ENCODE assay signal across 9 mouse cellular contexts in genomic region chr10:77282822-77283221, GRCm38 (mm10). TPM values are rescaled to one million over a fixed set of nuclear protein-coding genes. Genes with fewer than 3 reads are reported as not detected.
DNase-seq lines count a peak whose midpoint lies in the region; ATAC-seq and TF ChIP-seq lines count a peak whose summit lies in the region.
"Had no signal": no experiment of that assay in that cellular context is flagged by ENCODE, and none has a peak within 500 bp of the region (broad histone marks: within the 10 kb centered on the region; RNA-seq: fewer than 3 reads in every experiment).

No protein-coding gene starts in this region.

- no peak overlapping the region for H3K4me3 ChIP-seq in G1E (ENCODE audit: low read depth, low read length)
- H3K4me3 ChIP-seq in cerebellum, adult 2 months (replicated peaks; ENCODE audit: insufficient read depth, low read depth, low read length): no peak overlapping the region
- H3K4me3 ChIP-seq in lung, adult 2 months (replicated peaks; ENCODE audit: extremely low read depth, low read depth, low read length): no peak overlapping the region
- H3K4me3 ChIP-seq: limb, embryonic 12.5 days had no signal

- WGBS in cerebellum, adult 2 months: 19% methylated on average over 6 of the region's 6 CpGs
- WGBS in lung, adult 2 months: 15% methylated on average over 6 of the region's 6 CpGs

- no peaks in the 10 kb centered on the region for H3K9me3 ChIP-seq in G1E (replicated peaks)
- H3K9me3 ChIP-seq: limb, embryonic 12.5 days had no signal

- H3K27ac ChIP-seq in cerebellum, adult 2 months (ENCODE audit: insufficient read depth, low read length): no peak overlapping the region
- H3K27ac ChIP-seq: limb, embryonic 12.5 days had no signal

- no peak for TF ChIP-seq POLR2A in cerebellum, adult 2 months (IDR thresholded peaks at IDR 0.05; ENCODE audit: borderline replicate concordance, insufficient read depth, low read length)
- TF ChIP-seq POLR2A in lung, adult 2 months (IDR thresholded peaks at IDR 0.05; ENCODE audit: borderline replicate concordance, extremely low read depth, low read depth, low read length): no peak

- H3K27me3 ChIP-seq in G1E (ENCODE audit: insufficient read depth, low read length): peaks cover 28% of the 10 kb centered on the region
- H3K27me3 ChIP-seq in cerebellum, adult 2 months (ENCODE audit: control insufficient read depth, insufficient read depth, low read length): no peaks in the 10 kb centered on the region
- H3K27me3 ChIP-seq: limb, embryonic 12.5 days had no signal

- peaks cover 4% of the 10 kb centered on the region; the same call in 1 of the 2 replicates for H3K4me1 ChIP-seq in G1E (ENCODE audit: insufficient read depth, low read depth, low read length)
- H3K4me1 ChIP-seq in cerebellum, adult 2 months (ENCODE audit: control insufficient read depth, insufficient read depth, low read length): no peaks in the 10 kb centered on the region; the same call in 1 of the 2 replicates
- no peaks in the 10 kb centered on the region; the same call in 1 of the 2 replicates for H3K4me1 ChIP-seq in lung, adult 2 months (ENCODE audit: control insufficient read depth, insufficient read depth, low read length)

- H3K36me3 ChIP-seq in G1E (replicated peaks): no peaks in the 10 kb centered on the region
- H3K36me3 ChIP-seq: limb, embryonic 12.5 days had no signal

- peak; percentile 79 for DNase-seq in A20 (ENCODE audit: low read depth, low spot score)
- DNase-seq in G1E (ENCODE audit: low spot score): peak; percentile 61
- DNase-seq in cerebellum, adult 2 months: peak; percentile 77 to 83
- DNase-seq in gastrocnemius, adult 8-10 months (ENCODE audit: low spot score in 2 of 2): peak; percentile 45 to 58
- DNase-seq in kidney, postnatal 25 days: peak; percentile 66 to 84
- DNase-seq in lung, adult 2 months: peak; percentile 57
- peak; percentile 71 for DNase-seq in retina, postnatal 7 days (ENCODE audit: low read depth, low spot score)
- DNase-seq in urinary bladder, postnatal 4 days (ENCODE audit: low spot score in 2 of 2): peak; percentile 43 to 74

- ATAC-seq in G1E (ENCODE audit: extremely low read depth, insufficient number of reproducible peaks, low FRiP score, poor library complexity, severe bottlenecking): no peak

- TF ChIP-seq CTCF in G1E (IDR thresholded peaks at IDR 0.05; ENCODE audit: low read depth, low read length): peak; percentile 96
- peak; percentile 99 for TF ChIP-seq CTCF in cerebellum, adult 2 months (IDR thresholded peaks at IDR 0.05; ENCODE audit: borderline replicate concordance, insufficient read depth, low read depth, low read length)
- TF ChIP-seq CTCF in lung, adult 2 months (IDR thresholded peaks at IDR 0.05; ENCODE audit: insufficient read depth, low read length): peak; percentile 98

RNA-seq across cellular contexts. Expression of gene Pofut2, which starts 23.8 kb away (rescaled TPM):
- total RNA-seq in G1E (2014; fragmentation: Nextera tagmentation) (26.6 and 31.3 TPM in 2 replicates), G1E (2017) (17.6 and 23.7 TPM in 2 replicates)
- polyA plus RNA-seq in G1E (2012): 51.5 and 55.7 TPM in 2 replicates
- polyA plus RNA-seq in cerebellum, adult 2 months (2012; rRNA removed): 44.9 and 45.2 TPM in 2 replicates
- 10 to 100 TPM; 22.7 to 29.5 (median 23.8) TPM for total RNA-seq in gastrocnemius, adult 8-10 months (2022)
- 81.3 and 81.6 TPM in 2 replicates for polyA plus RNA-seq in lung, adult 2 months (2012; rRNA removed)
